Mouse (Mus musculus) ES-E14 (cell line): ENCODE measurements at regions not wholly inside any gene's neighbourhood (a gene's known extent, or its start where the extent isn't known, plus 50 kb on each side); places are given as distances from the start of the nearest gene placed in this dataset.

Experiments used
- HCFC1 ChIP-seq: IDR thresholded peaks from 2 replicates; pipeline ENCODE4 v1.6.1; 2012; ENCODE audit warnings: low read length, inconsistent platforms, borderline replicate concordance; ENCODE audit not compliant: insufficient read depth
- MAFK ChIP-seq: IDR thresholded peaks from 2 replicates; pipeline ENCODE4 v1.6.1; 2014; ENCODE audit warnings: mild to moderate bottlenecking, low read depth, low read length, inconsistent platforms; ENCODE audit not compliant: insufficient read depth
- ZC3H11A ChIP-seq: IDR thresholded peaks from 2 replicates; pipeline ENCODE4 v1.6.1; 2012; ENCODE audit warnings: low read depth, mild to moderate bottlenecking, inconsistent platforms, low read length, borderline replicate concordance
- ZNF384 ChIP-seq: IDR thresholded peaks from 2 replicates; pipeline ENCODE4 v1.6.1; 2012; ENCODE audit warnings: low read depth, low read length, inconsistent platforms

DNA sequence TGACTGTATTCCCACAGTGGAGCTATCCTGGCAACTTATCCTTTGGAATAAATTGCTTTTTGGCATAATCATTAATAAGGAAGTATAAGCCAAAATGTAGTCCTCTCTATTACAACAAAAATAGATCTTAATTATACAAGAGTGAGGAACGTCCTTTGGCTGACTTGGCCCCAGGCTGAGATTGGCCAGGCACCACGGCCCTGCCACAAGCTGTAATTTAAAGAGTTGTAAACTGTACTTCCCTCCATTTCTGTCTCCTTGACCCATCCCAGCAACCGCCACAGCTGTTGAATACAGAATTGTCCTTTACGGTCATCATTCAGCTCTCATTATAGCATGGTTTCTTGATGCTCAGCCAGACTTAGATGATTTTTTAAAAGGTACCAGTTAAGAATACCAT lies 119.6 kb upstream of the Smad1 start:
- TF ChIP-seq HCFC1 (no peak), ZC3H11A (no peak), MAFK (no peak), ZNF384 (no peak)
